Mouse (Mus musculus): ENCODE measurements around the gene Lonrf2.

Lonrf2 gene

GRCm38 (mm10) chr1:38836477-38836872 lies at the start of gene Lonrf2:
Lonrf2 (minus strand) TSS chr1:38836711.
- no peak for DNase-seq

GRCm38 (mm10) chr1:38885956-38886355 lies 49.4 kb upstream of the Lonrf2 start:
- peak; percentile 65 for DNase-seq

- DNase-seq: peak; percentile 76
Measured at GRCm38 (mm10) chr1:38883766-38884165, 47.3 kb upstream of the Lonrf2 start.

GRCm38 (mm10) chr1:38882746-38883145 lies 46.2 kb upstream of the Lonrf2 start:
- no peak for DNase-seq

GRCm38 (mm10) chr1:38881366-38881765 lies 44.9 kb upstream of the Lonrf2 start:
- no peak for DNase-seq

- peak; percentile 61 for DNase-seq
Measured at GRCm38 (mm10) chr1:38876671-38877382, 40.3 kb upstream of the Lonrf2 start.

- DNase-seq: no peak
Measured at GRCm38 (mm10) chr1:38873911-38874310, 37.4 kb upstream of the Lonrf2 start.

- DNase-seq: no peak
Measured at GRCm38 (mm10) chr1:38871834-38872233, 35.3 kb upstream of the Lonrf2 start.

GRCm38 (mm10) chr1:38869398-38870195 lies 33.1 kb upstream of the Lonrf2 start:
- DNase-seq: no peak

GRCm38 (mm10) chr1:38866242-38866641 lies 29.7 kb upstream of the Lonrf2 start:
- DNase-seq: no peak

GRCm38 (mm10) chr1:38864341-38864740 lies 27.8 kb upstream of the Lonrf2 start:
- DNase-seq: no peak

- DNase-seq: peak; percentile 65
Measured at GRCm38 (mm10) chr1:38862213-38862612, 25.7 kb upstream of the Lonrf2 start.

- no peak for DNase-seq
Measured at GRCm38 (mm10) chr1:38860867-38861524, 24.5 kb upstream of the Lonrf2 start.

- DNase-seq: no peak
Measured at GRCm38 (mm10) chr1:38860207-38860606, 23.7 kb upstream of the Lonrf2 start.

- DNase-seq: peak; percentile 59
Measured at GRCm38 (mm10) chr1:38856196-38856595, 19.7 kb upstream of the Lonrf2 start.

- DNase-seq: no peak
Measured at GRCm38 (mm10) chr1:38852250-38852649, 15.7 kb upstream of the Lonrf2 start.

GRCm38 (mm10) chr1:38850650-38851049 lies 14.1 kb upstream of the Lonrf2 start:
- DNase-seq: no peak

- no peak for DNase-seq
Measured at GRCm38 (mm10) chr1:38848451-38849289, 12.2 kb upstream of the Lonrf2 start.

- DNase-seq: no peak
Measured at GRCm38 (mm10) chr1:38847975-38848374, 11.5 kb upstream of the Lonrf2 start.

GRCm38 (mm10) chr1:38843275-38843674 lies 6.8 kb upstream of the Lonrf2 start:
- DNase-seq: no peak

GRCm38 (mm10) chr1:38842861-38843260 lies 6.3 kb upstream of the Lonrf2 start:
- DNase-seq: no peak

- no peak for DNase-seq
Measured at GRCm38 (mm10) chr1:38839944-38840343, 3.4 kb upstream of the Lonrf2 start.

Measured in thymus, postnatal 14 days (tissue).